Mouse (Mus musculus): ENCODE measurements around the gene Gjb4. TPM values are rescaled to one million over a fixed set of nuclear protein-coding genes. Genes with fewer than 3 reads are reported as not detected.

Gene Gjb4
- polyA plus RNA-seq (2012; rRNA removed) = 0.37 and 0.90 TPM in 2 replicates

GRCm38 (mm10) chr4:127353951-127354438 lies at the start of gene Gjb4:
Gene Gjb4 (minus strand): TSS chr4:127354081.

DNA sequence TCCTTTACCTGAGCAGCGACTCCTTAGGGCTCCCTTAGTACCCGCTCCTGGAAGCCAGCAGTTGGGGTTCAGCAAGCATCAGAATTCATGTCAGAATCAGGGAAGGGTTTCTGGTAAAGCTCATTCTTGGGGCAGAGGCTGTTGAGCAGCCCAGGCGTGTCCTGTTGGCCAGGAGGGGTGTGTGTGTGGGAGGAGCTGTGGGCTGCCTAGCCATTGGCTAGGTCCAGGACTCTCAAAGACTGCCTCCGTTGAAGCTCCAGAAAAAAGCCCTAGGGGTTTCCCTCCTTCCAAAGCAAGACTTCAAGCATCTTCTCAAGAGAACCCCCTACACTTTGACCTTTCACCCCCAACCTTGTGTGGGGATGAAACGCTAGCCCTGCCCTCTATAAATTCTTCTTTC lies 4.1 kb upstream of the Gjb4 start, which contains the start of gene Gjb5:
Gjb5 (minus strand) TSS at position 164 of the 400 bp plus-strand sequence.

GRCm38 (mm10) chr4:127330181-127331100 lies 23.4 kb downstream of the Gjb4 start, which contains the start of gene Gjb3:
Gene Gjb3 (minus strand): TSS chr4:127330844.

DNA sequence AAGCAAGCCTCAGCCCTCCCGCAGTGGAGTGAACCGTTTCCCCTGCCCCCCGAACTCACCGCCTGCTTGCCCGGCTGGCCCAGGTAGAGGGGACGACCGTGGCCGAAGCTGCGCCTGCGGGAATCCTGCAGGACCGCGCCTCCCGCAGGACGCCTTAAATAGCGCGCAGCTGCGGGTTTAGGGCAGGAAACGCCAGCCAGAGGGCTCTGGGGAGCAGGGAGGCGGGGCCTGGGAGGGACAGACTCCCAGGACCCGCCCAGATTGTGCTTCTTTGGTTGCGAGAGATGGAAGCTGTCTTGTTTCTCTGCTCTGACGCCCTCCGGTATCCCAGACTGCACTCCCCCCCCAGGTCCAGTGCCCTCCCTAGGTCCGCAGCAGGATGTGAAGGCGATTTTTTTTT lies 40.0 kb downstream of the Gjb4 start, which contains the start of gene Gja4:
Gja4 (minus strand) TSS at position 179 of the 400 bp plus-strand sequence.

Other genes starting within 250 kb of the Gjb4 start
- gene Tmem35b, start 230.4 kb downstream of the Gjb4 start, polyA plus RNA-seq (2012; rRNA removed) = 16.1 and 23.1 TPM in 2 replicates
- 0.87 and 0.97 TPM in 2 replicates for gene Dlgap3, start 184.9 kb downstream of the Gjb4 start, polyA plus RNA-seq (2012; rRNA removed)
- 41.0 and 44.4 TPM in 2 replicates for gene Smim12, start 110.3 kb downstream of the Gjb4 start, polyA plus RNA-seq (2012; rRNA removed)
- gene Gja4, start 40.0 kb downstream of the Gjb4 start, polyA plus RNA-seq (2012; rRNA removed) = 69.4 and 72.3 TPM in 2 replicates
- gene Gjb3, start 23.2 kb downstream of the Gjb4 start, polyA plus RNA-seq (2012; rRNA removed) = 0.94 and 1.4 TPM in 2 replicates
- gene Gjb5, start 4.1 kb upstream of the Gjb4 start, polyA plus RNA-seq (2012; rRNA removed) = 1.0 and 1.2 TPM in 2 replicates